Mouse (Mus musculus) right cerebral cortex, postnatal 14 days (tissue): ENCODE results near the gene Rab20.
A peak's percentile ranks its signal among the peaks of the same experiment; 100 is the strongest.
"Not testable (repeated sequence)": the region's sequence is repeated elsewhere in the genome, so short reads cannot be mapped to it uniquely, and the experiment has no call there.

Experiments
- DNase-seq: peaks from one replicate; pipeline ENCODE4 v3.0.0; 2022

The Rab20 gene

DNA sequence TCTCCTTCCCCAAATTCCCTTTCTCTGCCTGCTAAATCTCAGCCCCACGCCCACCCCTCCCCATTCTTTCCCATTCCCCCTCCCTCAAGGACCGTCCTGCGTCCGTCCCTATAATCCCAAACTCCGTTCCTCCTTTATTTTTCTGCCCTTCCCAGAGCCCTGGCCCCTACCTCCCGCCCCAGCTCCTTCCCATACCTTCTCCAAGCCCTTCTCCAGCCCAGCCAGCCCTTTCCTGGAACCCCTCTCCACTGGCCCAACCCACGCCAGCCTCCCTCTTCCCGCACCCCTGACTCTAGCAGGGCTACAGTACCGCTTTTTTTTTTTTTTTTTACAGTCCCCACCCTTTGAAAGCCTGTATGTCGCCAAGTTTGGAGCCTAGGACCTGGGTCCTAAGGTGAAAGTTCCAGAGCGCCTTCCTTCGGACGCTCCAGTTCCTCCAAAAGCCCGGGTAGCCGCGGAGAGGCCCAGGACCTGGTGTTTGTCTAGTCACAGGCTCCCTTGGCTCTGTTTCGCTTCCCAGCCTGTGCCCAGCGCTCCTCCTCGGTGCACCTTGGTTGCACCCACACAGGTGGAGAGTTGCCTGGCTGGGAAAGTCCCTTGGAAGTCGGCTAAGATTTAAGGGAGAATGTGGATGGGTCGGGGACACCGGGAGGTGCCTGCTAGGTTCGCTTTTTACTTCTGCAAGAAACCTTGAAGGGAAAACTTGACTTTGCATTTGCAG, 457 bp upstream of the Rab20 start:
- DNase-seq: no peak

DNA sequence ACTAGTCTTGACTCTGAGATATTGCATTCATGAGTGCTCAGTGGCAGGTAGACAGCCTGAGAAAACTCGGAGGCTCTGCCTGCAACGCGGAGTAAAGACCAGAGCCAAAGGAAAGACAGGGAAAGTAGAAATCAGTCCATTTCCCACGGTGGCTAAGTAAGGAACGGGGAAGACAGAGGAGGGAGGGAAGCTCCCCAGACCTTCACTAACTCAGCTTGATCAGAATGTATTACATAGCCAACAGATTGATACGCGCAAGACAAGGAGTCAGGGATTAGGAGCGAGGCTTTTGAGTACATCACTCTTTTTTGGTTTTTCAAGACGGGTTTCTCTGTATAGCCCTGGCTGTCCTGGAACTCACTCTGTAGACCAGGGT, 1.3 kb downstream of the Rab20 start:
- no peak for DNase-seq

DNA sequence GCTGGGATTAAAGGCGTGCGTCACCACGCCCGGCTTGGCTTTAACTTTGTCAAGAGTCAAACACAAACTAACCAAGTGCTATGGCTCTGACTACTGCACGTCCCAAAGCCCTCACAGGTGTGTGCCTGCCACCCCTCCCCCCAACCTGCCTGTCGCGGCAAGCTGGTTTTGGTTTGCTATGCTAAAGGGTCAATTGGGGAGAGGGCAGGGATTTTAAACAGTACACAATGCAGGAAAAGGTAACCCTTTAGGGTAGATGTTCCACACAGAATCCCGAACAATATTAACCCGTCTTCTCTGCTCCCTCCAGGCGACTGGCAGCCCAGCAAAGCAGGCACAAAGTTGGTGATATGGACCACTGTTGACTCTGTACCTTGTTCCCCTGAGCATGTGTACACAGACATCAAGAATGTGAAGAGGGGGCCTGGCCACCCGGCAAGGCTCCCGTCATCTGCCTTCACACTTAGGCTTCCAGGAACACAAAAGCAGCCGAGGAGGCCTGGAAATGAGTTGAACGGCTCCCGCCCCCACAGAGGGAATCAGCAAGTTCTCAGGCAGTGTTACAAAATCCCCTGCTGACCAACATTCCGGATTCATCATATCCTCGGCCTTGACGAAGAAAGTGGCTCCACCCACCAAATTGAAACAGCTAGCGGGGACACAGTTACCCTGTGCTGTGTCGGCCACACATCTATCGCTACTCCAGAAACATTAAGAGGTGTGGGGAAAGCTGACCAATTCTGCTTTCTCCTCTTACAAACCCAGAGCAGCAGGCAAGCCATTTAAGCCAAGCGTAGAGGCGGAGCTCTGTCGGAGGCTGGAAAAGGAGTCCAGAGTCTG, 2.0 kb downstream of the Rab20 start:
- DNase-seq: no peak

DNA sequence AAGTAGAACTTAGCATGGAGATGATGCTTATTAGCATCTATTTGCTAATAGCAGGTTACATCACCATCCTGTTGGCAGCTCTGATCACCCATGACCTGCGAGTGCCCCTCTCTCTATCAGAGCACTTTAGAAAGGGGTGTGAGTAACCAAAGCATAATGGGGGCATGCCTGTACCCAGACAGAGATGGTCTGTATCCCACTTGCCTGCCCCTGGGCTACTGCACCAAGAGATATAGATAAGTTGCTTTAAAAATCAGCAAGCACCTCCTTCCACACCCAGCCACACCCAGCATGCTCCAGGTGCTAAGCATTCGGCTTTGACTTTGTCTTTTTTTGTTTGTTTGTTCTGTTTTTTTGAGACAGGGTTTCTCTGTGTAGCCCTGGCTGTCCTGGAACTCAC, 2.6 kb downstream of the Rab20 start:
- DNase-seq: no peak

DNA sequence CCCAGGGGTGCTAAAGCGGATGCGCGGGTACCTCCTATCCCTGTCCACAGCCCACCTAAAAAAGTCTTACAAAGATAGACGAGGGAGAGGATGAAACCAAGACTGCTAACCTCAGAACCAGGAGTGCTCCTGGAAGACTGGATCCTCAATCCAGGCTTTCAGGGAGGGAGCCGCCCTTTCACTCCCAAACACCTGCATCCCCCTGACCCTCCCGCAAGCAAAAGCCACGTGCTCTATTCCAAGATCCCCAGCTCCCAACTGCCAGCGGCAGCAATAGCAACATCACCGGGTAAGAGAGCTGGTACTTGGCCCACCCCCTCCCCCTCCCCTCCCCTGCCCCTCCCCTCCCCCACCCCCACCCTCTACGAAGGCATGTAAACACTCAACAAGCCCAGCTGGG, 3.1 kb downstream of the Rab20 start:
- no peak for DNase-seq

DNA sequence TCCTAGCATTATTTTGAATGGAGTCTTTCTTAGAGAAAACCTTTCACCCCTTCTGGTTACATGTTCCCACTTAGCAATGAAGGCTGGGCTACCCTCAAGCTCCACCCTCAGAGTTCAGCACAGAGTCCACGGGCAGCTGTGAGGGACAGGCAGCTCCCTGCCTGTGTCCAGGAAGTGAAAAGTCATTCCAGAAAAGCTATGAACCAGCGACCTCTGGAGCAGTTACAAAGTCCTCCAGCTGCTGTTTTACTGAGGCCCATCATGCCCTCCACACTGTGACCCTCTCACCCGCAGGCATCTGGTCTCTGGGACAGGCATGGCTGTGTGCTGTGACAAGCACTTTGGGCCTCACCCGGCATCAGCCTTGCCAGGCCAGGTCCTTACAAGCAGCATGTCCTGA, 5.4 kb downstream of the Rab20 start:
- DNase-seq: no peak

GRCm38 (mm10) chr8:11471309-11471708, 7.2 kb downstream of the Rab20 start:
- DNase-seq: no peak

DNA sequence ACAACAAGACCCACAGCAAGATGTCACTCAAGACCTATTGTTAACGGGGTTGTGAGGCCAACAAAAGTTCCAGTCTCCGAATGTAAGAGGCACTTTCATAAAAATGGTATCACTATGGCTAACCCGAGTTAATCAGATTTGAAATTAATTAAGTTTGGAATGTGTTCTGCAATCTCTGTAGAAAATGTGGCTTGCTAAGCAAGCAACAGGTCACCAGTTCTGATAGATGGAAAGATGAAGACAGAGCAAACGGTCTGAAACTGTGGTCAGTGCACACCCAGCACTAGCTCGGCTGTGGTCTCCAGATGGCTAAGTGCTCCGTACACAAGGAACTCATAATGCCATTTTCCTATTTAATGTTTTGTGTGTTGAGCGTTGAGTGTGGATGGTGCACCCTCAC, 7.8 kb downstream of the Rab20 start:
- DNase-seq: no peak

GRCm38 (mm10) chr8:11469095-11469494, 9.4 kb downstream of the Rab20 start:
- DNase-seq: peak; percentile 33

- not testable (repeated sequence) for DNase-seq
Measured at GRCm38 (mm10) chr8:11466528-11466927, 12.0 kb downstream of the Rab20 start.

DNA sequence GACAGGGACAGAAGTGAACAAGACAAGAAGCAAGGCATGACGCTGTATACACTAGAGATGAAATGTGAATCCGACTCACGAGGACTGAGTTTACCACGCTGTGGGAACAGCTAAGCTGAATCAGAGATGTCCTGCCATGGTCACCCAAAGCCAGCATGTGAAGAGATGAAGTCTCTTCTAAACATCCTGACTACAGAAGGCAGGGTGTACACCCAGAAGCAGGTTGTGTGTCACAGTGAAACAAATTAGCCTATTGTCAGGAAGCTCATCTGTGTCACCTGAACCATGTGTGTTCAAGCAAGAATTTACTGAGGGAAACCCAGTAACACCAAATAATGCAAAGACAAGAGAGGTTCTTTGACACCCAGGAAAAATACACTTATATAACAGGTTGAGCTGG, 12.9 kb downstream of the Rab20 start:
- no peak for DNase-seq

DNA sequence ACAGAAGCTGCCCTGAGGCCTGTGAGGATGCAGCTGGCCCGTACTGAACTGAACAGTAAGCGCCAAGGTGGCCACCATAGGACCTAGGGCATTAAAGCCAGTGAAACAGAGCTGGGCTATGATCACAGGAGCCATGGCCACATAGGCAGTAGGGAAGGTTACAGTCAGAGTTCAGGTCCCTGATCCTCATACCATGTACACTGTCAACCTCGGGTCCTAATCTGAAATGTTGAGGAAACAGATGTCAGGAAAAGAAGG, 13.9 kb downstream of the Rab20 start:
- DNase-seq: no peak

DNA sequence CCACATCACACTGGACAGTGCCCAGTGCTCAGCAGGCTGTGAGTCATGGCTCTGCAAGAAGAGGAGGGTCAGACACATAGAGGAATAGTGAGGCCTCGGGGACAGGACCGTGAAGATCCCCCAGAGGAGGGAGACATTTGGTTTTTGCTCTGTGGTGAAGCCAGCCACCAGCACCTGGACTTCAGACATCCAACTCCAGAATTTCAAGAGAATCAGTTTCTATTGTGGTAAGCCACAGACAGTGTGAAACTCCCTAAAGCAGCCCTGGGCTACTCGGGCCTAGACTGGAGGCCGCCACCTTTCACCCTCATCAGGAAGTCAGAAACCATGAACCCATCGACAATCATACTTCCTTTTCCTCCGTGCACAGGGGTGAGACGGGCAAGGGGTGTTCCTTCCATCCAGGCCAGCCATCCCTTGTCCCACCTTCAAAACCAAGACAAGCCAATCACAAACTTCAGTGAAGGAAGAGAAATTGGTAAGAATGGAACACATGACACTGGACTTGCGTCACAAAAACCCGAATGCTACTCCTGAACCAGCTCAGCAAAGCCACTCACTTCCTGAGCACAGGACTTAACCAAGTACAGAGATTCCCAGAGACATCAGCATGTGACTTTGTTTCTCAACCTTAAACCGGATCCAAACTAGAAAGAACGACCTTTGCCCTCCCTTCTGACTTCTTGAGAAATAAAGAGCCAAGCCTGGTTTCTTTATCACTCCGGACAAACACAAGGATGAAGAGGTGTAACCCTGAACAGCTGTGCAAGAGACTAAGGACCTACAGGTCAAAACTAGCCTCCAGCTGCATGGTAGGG, 14.4 kb downstream of the Rab20 start:
- no peak for DNase-seq

DNA sequence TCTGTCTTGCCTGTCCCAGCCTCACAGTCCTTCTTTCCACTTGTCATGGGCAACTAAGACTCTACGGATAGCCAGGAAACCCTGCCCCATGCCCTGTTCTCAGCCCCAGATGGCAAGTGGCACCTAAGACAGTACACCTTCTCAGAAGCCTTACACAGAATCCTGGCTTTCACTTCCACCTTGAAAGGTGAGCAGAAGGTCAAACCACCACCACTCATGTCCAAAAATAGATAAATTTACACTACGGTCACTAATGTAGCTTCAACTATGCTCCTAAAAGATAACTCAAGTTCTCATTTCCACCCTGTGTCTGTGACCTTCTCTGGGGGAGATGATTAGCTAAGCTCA, 15.0 kb downstream of the Rab20 start:
- no peak for DNase-seq

- no peak for DNase-seq
Measured at GRCm38 (mm10) chr8:11462641-11463040, 15.9 kb downstream of the Rab20 start.

GRCm38 (mm10) chr8:11461847-11462246, 16.7 kb downstream of the Rab20 start:
- no peak for DNase-seq

DNA sequence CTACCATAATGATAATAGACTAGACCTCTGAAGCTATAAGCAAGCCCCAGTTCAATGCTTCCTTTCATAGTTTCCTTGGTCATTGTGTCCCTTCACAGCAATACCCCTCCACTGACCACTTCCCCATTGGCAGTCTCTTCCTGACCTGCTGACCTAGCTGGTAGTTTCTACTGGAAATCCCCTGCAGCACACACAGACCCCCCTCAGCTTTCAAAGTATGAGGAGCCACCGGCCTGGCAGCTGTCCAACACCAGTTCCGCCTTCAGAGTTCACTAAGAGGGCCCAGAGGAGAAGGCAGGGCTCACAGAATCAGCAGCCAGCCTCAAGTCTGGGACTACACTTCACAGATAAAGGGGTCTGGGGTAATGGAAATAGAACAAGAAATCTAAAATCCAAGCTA, 17.6 kb downstream of the Rab20 start:
- DNase-seq: peak; percentile 73

- no peak for DNase-seq
Measured at GRCm38 (mm10) chr8:11459016-11459415, 19.5 kb downstream of the Rab20 start.

GRCm38 (mm10) chr8:11457981-11458836, 20.3 kb downstream of the Rab20 start:
- DNase-seq: no peak

- no peak for DNase-seq
Measured at GRCm38 (mm10) chr8:11457278-11457677, 21.2 kb downstream of the Rab20 start.

GRCm38 (mm10) chr8:11454228-11454627, 24.3 kb downstream of the Rab20 start:
- DNase-seq: no peak

GRCm38 (mm10) chr8:11452974-11453373, 25.5 kb downstream of the Rab20 start:
- no peak for DNase-seq

GRCm38 (mm10) chr8:11452559-11452958, 26.0 kb downstream of the Rab20 start:
- DNase-seq: no peak
